Mouse (Mus musculus): ENCODE data around the gene Ldb2. TPM values are rescaled to one million over a fixed set of nuclear protein-coding genes. Genes with fewer than 3 reads are reported as not detected.

The Ldb2 gene
- total RNA-seq, 2 experiments from 2014 or later, result not detected

- no peak for ATAC-seq (replicated peaks; ENCODE audit: low FRiP score, poor library complexity, severe bottlenecking)
Measured at GRCm38 (mm10) chr5:44659651-44660050, 139.8 kb downstream of the Ldb2 start.

DNA sequence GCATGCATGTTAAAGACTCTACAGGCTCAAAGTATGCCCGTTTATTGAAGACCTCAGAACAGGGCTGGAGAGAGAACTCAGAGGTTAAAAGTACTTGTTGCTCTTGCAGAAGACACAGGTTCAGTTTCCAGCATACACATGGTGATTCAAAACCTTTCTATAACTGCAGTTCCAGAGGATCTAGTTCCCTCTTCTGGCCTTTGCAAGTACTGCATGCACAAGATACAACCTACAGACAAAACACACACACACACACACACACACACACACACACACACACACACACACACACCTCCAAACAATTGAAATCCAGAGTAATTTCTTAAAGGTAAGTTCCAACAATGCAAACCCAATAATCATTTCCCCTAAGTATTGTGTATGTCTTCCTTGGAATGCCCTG is 142.8 kb downstream of the Ldb2 start:
- no peak for ATAC-seq (replicated peaks; ENCODE audit: low FRiP score, poor library complexity, severe bottlenecking)

DNA sequence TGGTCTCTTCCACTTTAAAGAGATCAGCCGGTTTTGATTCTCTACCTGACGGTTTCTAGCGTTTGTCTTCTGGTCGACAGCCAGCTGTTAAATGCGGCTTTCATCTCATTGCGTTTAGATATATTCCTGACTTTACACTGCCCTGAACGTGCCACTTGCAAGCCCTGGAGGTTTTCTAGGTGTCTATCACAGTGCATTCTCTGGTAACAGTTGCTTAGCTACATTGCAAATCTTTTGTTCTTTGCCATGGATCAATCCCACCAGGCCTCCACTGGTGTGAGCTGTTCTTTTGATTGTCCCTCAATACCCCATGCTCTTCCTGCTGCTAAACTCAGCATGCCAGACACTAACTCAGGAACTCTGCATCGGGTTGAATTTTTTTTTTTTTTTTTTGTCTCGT is 145.1 kb downstream of the Ldb2 start:
- ATAC-seq (replicated peaks; ENCODE audit: low FRiP score, poor library complexity, severe bottlenecking), result no peak

DNA sequence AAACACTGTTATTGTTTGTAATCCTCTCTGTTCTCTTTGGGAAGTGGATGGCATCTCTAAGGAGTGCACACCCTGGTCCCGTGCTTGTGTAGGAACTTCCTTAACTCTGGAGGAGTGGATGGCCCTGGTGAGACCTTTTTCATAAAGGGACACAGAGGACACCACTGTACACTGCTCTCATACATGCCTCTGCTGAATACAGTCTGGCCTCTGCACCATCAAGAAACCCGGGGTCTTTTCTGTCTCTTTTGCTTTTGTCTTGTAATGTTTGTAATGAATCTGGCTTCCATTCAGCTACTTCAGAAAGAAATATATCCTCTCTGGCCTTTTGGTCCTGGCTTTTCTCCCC is 152.7 kb downstream of the Ldb2 start:
- ATAC-seq (replicated peaks; ENCODE audit: low FRiP score, poor library complexity, severe bottlenecking), result no peak

GRCm38 (mm10) chr5:44645952-44646841 is 153.3 kb downstream of the Ldb2 start:
- no peak for ATAC-seq (replicated peaks; ENCODE audit: low FRiP score, poor library complexity, severe bottlenecking)

DNA sequence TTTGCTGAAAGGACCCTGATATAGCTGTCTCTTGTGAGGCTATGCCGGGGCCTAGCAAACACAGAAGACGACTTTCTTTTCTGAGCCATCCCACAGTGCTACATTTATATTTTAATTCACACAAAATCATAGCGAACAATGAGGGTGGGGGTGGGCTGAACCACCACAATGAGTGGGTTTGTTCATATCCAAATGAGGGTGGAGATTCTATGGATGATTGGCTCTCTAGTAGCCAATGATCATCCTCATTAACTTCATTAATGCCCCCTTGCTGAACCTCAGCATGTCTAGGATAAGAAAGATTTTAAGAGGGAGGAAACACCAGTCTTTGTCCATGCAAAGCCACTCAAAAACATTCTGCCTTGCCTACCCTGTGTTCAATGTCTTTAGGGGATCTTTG is 156.4 kb downstream of the Ldb2 start:
- ATAC-seq (replicated peaks; ENCODE audit: low FRiP score, poor library complexity, severe bottlenecking), result no peak

DNA sequence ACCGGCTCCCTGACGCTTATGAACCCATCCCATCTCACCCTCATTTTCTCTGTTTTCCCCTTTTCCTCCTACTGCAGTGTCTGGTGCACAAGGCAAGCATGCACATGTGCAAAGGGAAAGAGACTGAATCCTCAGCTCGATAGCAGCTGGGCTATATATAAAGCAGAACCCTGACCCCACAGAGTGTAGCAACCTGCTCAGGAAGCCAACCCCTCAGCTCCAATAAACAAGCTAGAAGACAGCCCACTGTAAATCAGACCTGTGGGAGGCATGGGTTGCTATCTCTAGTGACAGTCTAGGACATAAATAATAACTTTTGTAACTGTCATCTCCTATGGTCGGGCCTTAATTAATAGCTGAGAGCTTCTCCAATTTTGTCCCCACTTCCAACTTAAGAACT is 158.4 kb downstream of the Ldb2 start:
- no peak for ATAC-seq (replicated peaks; ENCODE audit: low FRiP score, poor library complexity, severe bottlenecking)

DNA sequence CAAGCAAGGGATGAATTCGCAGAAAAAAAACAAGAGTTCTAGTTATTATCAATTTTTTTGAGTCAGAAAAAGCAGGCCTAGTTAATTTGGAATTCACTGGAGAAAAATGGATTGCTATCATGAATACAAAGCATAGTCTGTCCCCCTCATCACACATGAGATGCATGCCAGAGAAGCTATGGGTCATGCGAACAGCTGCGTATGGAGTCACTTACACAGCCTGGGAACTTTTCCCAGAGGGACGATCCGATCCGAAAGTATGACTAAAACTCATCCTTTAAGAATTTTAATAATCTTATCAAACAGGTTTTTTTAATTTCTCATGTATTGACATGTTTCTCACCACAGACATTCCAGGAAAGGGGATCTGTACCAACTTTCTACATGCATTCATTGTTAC is 163.9 kb downstream of the Ldb2 start:
- ATAC-seq (replicated peaks; ENCODE audit: low FRiP score, poor library complexity, severe bottlenecking), result no peak

DNA sequence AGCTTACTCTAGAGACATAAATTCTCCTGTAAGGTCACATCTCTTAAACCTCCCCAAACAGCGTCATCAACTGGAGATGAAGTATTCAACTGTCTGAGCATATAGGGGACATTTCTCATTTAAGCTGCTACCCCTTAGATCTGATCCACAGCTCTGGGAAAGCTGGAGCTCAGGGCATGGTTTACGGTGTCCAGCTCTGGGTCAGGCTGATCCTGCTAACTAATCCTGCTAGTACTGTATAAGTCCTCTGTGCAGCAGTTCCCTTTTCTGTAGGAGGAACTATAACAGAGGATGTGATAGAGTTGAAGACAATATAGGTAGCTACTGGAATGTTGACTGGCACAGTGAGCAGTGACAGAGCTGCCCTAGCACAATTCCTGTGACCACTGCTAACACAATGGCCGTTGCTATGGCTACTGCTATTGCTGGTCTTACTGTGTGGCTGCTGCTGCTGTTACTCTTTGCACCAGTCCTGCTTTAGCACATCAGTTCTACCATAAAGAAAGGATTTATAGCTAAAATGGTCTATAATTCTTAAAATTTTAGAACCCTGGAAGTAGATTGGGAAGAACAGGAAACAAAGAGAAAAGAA is 170.3 kb downstream of the Ldb2 start:
- ATAC-seq (replicated peaks; ENCODE audit: low FRiP score, poor library complexity, severe bottlenecking), result no peak

- no peak for ATAC-seq (replicated peaks; ENCODE audit: low FRiP score, poor library complexity, severe bottlenecking)
Measured at GRCm38 (mm10) chr5:44627487-44627886, 172.0 kb downstream of the Ldb2 start.

DNA sequence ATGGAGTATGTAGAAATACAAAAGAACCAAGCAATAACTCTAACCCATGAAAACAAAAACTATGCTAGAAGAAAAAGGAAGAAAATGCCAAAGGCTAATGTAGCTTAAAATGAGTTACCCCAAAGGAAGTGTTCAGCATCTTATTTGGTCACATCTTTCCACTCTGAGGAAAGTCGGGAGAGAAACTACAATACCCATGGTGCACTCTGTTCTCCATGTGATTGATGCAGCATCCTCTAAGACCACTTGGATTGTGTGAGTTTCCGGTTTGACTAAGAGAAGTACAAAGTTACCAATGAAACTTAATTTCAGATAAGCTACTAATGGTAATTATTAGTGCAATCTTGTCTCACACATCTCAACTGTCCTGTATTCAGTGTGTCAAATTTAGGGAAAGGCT is 172.6 kb downstream of the Ldb2 start:
- no peak for ATAC-seq (replicated peaks; ENCODE audit: low FRiP score, poor library complexity, severe bottlenecking)

DNA sequence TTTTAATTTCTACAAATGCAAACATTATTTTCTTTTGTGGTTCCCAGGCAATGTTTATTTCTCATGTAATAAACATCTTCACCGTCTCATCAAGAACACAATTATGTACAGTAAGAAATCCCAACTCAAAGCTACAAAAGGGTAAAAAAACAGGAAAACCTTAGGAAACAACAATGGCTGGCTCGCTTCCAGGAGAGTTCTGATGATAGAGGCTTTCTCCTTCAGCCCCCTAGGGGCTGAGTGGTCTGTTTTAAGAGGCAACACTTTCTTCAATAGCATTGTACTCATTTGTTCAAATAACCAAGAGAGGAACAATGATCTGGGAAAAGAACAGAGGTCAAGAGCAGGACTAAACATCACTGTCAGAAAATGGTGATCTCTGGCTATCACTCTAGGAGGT is 173.4 kb downstream of the Ldb2 start:
- ATAC-seq (replicated peaks; ENCODE audit: low FRiP score, poor library complexity, severe bottlenecking), result no peak

DNA sequence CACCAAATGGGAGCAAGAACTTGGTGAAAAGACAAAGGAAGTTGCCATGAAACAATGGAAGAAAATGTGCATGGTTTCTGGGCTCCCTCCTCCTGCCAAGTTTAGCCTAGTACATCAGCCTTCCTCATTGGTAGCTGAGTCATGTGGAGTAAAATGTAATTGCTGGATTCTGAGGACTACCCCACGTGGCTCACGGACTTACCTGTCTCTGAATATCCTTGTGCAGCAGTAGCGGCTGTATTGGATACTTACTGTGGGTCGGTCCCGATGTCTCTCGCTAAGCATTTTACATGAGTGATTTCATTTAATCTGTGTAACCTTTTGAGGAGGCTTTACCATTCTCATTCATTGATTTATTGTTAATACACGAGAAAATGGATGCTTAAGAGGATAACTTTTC is 183.8 kb downstream of the Ldb2 start:
- ATAC-seq (replicated peaks; ENCODE audit: low FRiP score, poor library complexity, severe bottlenecking), result no peak

DNA sequence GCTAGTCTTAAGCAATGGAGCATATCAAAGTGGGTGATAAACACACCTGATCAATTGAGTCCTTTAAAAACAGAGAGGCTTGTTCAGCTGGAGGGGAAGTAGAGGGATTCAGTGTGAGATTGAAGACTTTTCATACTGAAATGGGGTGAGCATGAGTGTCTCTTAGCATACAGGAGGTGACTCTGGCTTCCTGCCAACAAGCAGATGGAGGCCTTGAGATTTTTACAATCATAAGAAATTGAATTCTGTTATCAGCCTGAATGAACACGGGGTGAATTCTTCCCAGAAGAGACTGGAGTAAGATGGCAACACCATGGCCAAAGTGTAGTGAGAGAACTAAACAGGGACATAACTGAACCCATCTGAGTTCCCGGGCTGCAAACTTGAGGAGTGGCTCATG is 190.6 kb downstream of the Ldb2 start:
- ATAC-seq (replicated peaks; ENCODE audit: low FRiP score, poor library complexity, severe bottlenecking), result no peak

DNA sequence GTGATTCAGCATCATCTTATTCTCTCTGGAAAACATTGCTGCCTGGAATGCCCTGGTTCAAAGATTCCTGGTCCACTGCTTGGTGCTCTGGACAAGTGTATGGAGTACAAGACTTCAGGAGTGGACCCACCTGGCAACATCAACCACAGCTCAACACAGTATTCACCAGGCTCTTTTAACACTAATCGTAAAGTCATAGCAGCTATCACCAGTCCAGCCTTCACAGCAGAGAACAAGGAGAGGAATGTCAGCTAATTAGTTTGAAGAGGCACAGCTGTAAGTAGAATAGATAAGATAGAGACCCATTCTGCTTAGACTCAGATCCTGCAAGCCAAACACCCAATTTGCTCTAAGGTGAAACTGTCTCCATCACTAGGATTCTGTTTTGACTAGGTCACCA is 198.1 kb downstream of the Ldb2 start:
- ATAC-seq (replicated peaks; ENCODE audit: low FRiP score, poor library complexity, severe bottlenecking), result no peak

DNA sequence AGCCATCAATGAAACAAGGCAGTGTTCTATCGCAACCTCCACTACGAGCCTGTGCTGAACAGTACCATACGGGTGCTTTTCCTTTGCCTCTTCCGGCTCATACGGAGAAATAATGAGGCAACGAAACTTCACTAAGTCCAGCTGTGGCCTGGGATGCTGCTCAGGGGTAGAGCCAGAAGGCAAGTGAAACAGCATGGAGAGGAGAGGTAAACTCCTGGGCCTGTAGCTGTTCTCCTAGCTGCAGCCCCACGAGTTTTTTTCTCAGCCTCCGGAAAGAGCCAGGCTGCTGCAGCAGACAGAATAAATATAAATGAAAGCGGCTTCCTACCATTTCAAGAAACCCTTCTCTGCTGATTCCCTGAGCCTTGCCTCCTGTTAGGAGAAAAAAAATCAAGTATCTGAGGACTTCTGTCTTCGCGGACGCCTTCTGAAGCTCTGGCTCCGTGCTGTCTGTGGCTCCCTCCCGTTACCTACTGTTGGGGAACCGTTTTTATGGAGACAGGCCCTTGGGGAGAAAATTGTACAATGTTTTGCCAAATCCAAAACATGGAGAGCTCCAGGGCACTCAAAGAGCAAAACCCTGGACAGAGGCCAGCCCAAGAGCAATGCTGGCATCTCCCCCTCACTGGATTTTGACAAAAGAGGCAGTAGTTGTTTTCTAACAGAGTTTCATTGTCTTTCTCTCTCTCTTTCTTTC is 205.8 kb downstream of the Ldb2 start:
- no peak for ATAC-seq (replicated peaks; ENCODE audit: low FRiP score, poor library complexity, severe bottlenecking)

- no peak for ATAC-seq (replicated peaks; ENCODE audit: low FRiP score, poor library complexity, severe bottlenecking)
Measured at GRCm38 (mm10) chr5:44590750-44591149, 208.7 kb downstream of the Ldb2 start.

GRCm38 (mm10) chr5:44589318-44589717 is 210.2 kb downstream of the Ldb2 start:
- no peak for ATAC-seq (replicated peaks; ENCODE audit: low FRiP score, poor library complexity, severe bottlenecking)

GRCm38 (mm10) chr5:44586571-44586970 is 212.9 kb downstream of the Ldb2 start:
- ATAC-seq (replicated peaks; ENCODE audit: low FRiP score, poor library complexity, severe bottlenecking), result no peak

DNA sequence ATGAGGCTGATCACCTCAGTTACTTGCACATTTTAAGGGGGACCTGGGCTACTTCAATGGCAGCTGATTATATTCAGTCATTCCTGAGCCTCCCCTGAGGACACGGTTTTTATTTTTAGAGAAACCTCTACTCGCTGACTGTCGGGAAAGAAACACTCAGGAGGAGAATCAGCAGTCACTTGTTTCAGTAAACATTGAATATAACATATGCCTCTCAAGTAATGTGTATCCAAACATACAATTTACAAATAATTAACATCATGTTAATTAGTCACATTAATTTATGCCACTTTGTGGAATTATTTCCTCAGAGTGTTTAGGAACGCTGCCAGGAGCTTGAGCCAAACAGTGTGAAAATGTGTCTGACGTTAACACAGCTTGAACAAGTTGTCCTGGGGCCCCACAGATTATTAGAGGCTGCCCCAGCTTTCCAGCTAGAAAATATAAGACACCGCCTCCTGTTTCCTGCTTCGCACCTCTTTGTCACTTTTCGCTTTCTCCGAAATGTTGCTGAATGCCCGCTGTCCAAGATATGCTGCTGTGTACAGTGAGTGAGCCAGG is 219.5 kb downstream of the Ldb2 start:
- ATAC-seq (replicated peaks; ENCODE audit: low FRiP score, poor library complexity, severe bottlenecking), result no peak

Data from erythroblast, adult 5-6 weeks (primary cell).